Comparison of ENCODE assay signal across 9 mouse cellular contexts in genomic region chr15:78635231-78635630, GRCm38 (mm10). TPM values are rescaled to one million over a fixed set of nuclear protein-coding genes. Genes with fewer than 3 reads are reported as not detected.
DNase-seq lines count a peak whose midpoint lies in the region.
"Had no signal": no experiment of that assay in that cellular context is flagged by ENCODE, and none has a peak within 500 bp of the region (broad histone marks: within the 10 kb centered on the region; RNA-seq: fewer than 3 reads in every experiment).

No protein-coding gene starts in this region.

- intact Hi-C loops in heart, postnatal 36 days (cut with DNase I), result no loop called here

- peak; percentile 11 for DNase-seq in cerebellum, adult 9-11 months
- DNase-seq in cerebellum, postnatal 14 days, result no peak
- DNase-seq in layer of hippocampus, adult 11-12 months (ENCODE audit: low spot score), result peak; percentile 48
- no peak for DNase-seq in layer of hippocampus, postnatal 25 days (ENCODE audit: extremely low spot score in 1 of 2, low spot score in 1 of 2)
- DNase-seq in NIH3T3 (ENCODE audit: low read depth), result peak; percentile 82
- peak; percentile 19 to 37 for DNase-seq in heart, postnatal 36 days
- no peak for DNase-seq in spleen, adult 18-20 months
- no peak for DNase-seq in natural killer cell, adult 2 months (ENCODE audit: low spot score in 2 of 2)
- DNase-seq: liver had no signal

RNA-seq across cellular contexts. Expression of gene Cyth4, which starts 38.4 kb away (rescaled TPM):
- 10 to 100 TPM; 18.9 to 24.7 TPM for total RNA-seq in layer of hippocampus, postnatal 25 days (2021)
- 1 to 10 TPM; 5.3 to 7.7 TPM for total RNA-seq in heart, postnatal 36 days (2021)

Comparison
In these comparisons a context has a peak if more than half of its experiments do, and no peak if none do; other contexts are left out.
1. DNase-seq: peak in cerebellum, adult 9-11 months (single experiment), layer of hippocampus, adult 11-12 months (single experiment), NIH3T3 (single experiment) and heart, postnatal 36 days (2 of 2); none in cerebellum, postnatal 14 days (0 of 2), layer of hippocampus, postnatal 25 days (0 of 2), spleen, adult 18-20 months (0 of 2) and natural killer cell, adult 2 months (0 of 2).